Mouse (Mus musculus): ENCODE results near the gene Ttyh3. TPM values are rescaled to one million over a fixed set of nuclear protein-coding genes. Genes with fewer than 3 reads are reported as not detected.
A peak's percentile ranks its signal among the peaks of the same experiment; 100 is the strongest.

Gene Ttyh3
- total RNA-seq, 2 experiments from 2014 or later, result 202 to 209 TPM

DNA sequence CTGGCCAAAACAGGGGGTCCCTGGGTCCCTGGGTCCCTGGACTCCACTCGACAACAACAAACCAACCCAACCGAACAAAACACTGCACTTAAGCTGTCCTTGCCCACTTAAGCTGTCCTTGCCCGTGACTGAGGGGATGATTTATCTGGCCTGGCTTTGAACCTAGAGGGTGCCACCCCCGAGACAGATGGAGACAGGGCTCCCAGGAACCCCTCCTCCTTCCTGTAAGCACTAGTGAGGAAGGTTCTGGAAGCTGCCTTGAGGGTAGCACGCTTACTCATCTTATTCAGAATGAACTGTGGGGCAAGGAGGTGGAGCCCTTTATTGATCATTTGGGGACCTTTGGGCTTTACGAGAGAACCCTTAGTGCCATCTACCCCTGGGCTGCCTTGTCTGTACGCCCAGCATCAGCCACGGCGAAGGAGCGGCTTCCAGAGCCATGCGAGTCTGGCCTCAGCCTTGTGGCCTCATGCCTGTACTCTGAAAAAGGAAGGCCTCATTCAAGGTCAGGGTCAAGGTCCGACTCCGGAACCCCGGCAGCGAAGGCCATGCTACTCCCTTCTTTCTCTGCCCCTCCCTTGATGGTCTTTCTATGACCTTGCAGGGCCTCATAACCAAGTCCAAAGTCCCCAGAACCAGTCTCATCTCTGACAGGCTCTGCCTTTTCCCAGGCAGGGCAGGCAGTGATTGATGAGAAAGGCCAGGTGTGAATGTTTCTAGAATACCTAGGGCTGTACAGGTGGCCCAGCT lies 5.4 kb upstream of the Ttyh3 start:
- no peak for DNase-seq (ENCODE audit: low spot score in 2 of 2)

DNA sequence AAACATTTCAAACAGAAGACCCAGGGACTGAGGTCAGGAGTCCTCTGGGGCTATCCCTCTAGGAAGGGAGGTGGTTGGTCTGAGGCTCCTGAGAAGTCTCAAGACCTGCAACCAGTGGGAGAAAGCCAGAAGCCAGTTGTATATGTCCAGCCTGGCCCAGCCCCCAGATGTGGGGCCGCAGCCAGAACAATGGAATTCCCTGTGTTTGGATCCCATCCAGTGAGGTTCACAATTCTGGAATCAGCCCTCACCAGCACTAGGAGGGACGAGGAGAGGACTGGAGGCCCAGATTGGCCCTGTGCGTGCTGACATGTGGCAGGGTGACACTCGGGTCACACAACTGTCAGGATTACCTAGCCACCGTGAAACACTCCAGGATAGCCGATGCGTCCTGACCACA lies 3.8 kb upstream of the Ttyh3 start:
- no peak for DNase-seq (ENCODE audit: low spot score in 2 of 2)

DNA sequence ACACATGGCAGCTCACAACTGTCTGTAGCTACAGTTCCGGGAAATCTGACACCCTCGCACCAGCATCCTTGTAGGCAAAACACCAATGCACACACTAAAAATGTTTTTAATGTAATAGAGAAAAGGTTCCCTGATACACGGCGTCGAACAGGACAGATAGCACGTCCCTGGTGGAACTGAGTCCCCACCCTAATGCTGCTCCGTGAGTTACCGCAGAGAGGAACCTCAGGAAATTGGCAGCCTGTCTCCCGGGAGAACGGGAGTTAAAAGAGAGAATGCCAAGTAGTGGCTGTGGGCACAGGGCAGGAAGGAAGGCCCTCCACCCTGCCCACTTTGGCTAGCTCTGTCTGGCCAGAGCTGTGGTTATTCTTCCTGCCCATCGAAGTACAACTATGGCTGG lies 2.4 kb upstream of the Ttyh3 start:
- no peak for DNase-seq (ENCODE audit: low spot score in 2 of 2)

DNA sequence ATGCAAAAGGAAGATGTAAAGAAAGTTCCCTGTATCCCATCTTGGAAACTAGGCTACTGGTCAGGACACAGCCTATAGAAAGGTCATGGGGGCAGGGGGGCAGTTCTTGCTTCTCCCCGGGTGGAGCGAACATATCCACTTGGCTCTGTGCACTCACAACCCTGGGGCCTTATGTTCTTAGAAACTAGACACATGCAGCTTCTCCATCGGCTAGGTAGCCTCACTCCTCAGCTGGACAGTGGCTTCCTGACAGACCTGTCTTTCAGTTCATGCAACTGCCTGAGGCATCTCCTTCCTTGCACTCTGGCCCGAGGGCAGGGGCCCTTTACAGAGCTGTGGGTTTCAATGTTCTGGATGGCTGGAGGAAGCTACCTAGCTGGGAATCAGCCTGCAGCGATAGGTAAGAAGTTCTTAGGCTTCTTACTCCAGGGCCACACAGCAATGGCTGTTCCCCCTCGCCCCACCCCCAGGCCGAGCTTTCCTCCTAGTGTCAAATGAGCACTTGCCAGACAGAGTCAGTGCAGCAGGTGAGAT lies 1.1 kb upstream of the Ttyh3 start:
- no peak for DNase-seq (ENCODE audit: low spot score in 2 of 2)

DNA sequence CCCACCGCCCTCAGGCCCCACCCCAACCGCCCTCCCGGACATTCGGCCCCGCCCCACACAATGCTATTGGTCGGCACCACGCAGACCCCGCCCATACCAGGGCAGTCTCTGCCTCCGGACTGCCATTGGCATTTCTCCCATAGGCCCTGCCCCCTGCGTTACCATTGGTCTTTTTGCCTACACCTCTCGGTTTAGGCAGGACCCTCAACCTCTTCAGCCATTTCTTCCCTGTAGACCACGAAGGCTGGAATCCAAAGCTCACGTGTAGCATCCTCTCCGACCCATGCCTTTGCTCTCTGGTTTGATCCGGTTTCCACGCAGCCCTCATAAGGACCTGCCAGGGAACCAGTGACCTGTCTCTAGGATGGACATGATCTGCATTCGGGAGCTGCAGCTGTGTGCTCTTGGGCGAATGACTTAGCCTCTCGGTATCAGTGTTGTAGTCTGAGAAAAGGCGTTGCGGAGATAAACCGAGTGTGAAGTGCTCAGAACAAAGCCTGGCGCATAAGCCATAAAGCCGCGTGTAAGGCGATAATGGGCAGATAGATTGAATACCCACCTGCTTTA lies 353 bp upstream of the Ttyh3 start:
- DNase-seq (ENCODE audit: low spot score in 2 of 2), result peak; percentile 96 to 97

DNA sequence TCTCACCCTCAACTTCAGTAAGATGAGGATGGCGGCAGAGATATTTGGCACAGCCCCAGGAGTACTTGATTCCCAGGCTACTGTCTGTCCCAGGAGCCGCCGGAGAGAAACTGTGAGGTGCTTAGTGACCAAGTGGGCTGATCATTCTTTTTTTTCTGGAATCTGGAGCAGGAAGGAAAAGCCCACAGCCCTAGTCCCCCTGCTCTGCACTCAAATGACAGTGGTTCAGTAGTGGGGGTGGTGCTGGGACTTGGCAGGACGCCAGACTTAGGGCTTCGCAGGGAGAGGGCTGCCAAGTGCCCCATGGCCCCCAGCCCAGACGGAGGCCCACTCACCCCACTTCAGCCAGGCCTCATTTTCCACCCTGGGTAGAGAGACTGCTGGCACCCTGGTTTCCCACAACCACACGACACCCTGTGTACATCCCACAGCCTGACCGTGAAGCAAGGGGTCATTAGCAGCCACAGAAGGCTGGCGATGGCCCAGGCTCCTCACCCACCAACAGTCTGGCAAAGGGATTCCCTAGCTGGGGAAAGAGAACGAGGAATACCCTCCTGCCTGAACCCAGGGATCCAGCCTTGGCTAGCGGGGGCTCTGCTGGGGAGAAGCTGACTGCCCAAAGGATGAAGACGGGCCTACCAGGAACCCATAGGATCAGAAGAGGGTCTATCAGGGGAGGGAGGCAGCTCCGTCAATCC lies 861 bp downstream of the Ttyh3 start:
- DNase-seq (ENCODE audit: low spot score in 2 of 2), result peak; percentile 44 to 47

DNA sequence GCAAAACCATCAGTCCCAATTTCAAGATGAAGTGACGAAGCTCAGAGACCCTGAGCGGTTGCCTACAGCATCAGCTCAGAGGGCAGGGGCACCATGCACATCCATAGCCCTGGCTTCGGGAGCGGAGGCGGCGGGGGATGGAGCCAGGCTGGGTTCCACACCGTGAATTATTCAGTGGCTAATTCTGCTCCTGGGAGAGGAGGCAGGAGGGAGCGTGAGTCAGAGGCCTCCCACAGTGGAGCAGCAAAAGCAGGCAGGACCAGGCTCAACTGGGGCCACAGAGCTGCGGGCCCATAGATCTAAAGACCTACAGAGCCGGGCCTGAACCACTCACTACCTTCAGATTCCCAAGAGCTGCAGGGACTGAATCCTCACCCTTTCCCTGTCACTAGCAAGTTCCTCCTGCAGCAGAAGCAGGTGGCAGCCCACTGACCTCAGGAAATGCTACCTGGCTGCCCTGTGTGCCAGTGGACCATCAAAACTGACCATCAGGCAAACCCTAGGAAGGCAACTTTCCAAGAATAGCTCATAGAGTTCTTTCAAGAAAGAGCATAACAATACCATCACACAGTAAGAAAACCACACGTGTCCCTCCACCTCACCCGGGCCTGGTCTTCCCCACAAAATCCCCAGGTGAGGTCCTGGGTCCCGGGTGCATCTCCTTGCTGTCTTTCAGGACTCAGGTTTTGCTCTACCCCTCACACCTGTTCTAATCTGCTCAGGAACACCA lies 1.6 kb downstream of the Ttyh3 start:
- DNase-seq (ENCODE audit: low spot score in 2 of 2), result peak; percentile 70 to 79

DNA sequence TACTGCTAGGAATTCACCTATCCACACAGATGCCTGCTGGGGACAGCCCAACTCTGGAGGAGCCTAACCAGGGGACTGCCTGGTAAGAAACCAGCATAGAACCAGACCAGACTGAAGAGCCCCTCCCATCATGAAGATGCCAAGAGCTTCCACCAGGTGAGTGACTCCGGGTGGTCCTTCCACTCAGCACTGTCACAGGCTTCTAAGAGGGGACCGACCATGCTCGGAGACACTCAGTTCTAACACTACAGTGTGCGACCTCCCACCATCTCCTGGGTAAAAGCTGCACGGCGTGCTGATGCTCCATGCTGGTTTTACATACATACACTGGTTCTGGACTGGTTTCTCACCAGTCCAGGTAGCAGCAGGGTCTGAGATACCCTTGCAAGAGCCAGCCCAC lies 2.7 kb downstream of the Ttyh3 start:
- no peak for DNase-seq (ENCODE audit: low spot score in 2 of 2)

DNA sequence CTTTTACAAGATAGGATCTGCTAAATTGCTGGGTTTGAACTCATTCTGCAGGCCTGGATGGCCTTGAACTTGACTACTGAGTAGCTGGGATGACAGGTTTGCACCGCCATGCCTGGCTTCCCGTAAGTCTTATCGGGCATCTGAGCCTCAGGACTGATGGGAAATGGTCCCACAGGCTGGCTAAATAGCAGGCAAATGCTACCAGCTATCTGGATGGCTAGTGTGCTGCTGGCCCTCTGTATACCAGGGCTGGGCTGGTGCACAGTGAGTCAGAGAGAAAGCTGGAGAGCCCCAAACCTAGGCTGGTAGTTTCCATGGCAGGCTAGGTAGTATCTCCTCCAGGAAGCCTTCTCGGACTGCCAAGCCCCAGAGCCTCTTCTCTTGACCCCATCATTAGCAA lies 3.4 kb downstream of the Ttyh3 start:
- DNase-seq (ENCODE audit: low spot score in 2 of 2), result no peak

DNA sequence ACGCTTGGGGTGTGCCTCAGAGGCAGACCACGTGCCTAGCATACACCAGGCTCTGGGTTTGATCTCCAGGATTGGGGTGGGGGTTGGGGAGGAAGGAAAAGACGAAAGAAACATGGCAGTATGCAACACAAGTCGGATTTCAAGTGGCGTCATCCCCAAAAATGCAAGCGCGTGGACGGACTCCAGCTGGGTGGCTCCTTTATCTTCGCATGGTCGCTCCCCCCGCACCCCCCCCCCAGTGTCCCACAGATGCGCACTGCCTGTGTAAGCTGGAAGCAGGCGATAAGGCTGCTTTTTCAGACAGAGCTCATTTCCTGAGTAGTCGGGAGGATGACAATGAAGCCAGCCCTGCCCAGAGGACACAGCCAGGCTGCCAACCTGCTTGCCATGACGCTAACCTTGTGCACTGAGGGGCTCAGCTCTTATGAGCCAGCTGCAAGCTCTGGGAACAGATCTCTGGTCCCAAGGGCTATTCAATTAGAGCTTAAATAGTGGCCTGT lies 4.1 kb downstream of the Ttyh3 start:
- DNase-seq (ENCODE audit: low spot score in 2 of 2), result no peak

DNA sequence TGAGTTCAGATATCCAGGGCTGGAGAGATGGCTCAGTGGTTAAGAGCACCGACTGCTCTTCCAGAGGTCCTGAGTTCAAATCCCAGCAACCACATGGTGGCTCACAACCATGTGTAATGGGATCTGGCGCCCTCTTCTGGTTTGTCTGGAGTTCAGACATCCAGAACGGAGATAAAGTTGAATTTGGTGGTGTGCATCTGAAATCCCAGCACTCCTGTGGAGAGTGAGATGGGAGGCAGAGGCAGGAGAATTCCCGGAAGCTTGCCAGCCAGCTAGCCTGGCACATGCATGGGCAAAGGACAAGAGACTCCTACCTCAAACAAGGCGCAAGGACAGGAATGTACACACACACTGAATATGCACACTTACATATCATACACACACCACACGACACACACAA lies 4.6 kb downstream of the Ttyh3 start:
- DNase-seq (ENCODE audit: low spot score in 2 of 2), result no peak

DNA sequence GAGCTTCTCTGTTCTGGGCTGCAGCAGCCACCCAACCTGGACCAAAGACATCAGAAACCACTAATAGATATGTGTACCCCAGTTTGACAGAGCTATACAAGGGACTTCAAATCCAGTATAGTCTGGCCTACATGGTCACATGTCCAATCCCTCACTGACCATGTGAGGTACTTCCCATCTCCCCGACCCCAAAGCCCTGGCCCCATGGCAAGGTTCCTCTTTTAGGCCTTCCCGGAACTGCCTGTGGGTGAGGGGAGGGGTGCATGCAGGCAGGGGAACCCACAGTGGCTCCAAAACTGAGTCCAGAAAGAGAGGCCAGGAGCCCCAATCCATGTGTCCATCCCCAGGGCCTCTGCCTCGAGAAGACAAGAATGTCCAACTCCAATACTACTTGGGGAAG lies 6.8 kb downstream of the Ttyh3 start:
- no peak for DNase-seq (ENCODE audit: low spot score in 2 of 2)

DNA sequence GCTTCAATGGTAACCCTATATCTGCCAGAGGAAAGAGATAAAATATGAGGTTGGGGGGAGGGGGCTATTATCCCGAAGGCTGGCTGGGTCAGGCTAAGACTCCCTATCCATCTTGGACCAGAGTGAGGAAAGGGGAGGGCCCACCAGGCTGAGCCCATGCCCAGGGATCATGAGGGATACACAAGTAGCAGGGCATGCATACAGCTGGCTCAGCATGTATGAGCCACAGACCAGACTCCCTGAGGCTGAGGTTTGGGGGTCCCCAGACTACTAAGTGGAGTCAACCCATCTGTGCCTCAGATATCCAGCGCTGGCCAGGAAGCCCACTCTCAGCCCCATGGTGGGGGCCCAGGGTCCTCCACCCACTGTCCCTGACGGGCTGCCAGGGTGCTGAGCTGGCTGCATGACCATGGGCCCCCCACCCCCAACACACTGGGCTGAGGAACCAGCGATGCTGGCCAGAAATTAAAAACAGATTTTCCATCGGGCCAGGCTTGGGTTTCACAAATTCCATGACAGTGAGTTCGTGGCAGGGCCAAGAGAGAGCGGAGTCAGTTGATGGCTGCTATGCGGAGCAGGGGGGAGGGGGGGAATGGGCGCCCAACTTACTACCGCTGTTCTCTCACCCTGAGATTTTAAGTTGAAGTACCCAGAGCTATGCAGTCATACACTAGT lies 7.4 kb downstream of the Ttyh3 start:
- no peak for DNase-seq (ENCODE audit: low spot score in 2 of 2)

DNA sequence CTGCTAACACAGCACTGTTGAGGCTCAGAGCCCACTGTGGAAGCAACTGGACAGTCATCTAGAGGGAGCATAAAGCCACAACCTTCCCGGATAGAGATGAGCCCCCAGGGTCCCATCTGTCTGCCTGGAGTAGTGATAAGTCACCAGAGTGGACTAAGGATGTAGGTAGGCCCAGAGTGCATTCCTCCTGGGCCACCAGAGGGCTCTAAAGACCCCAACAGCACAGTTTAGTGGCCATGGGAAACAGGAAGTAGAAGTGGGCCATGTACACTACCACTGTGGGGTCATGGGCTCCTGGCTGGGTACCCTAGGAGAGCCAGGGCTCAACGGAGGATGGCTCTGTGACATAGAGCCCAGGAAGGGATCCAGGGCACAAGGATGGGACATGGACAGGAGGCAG lies 8.0 kb downstream of the Ttyh3 start:
- DNase-seq (ENCODE audit: low spot score in 2 of 2), result no peak

DNA sequence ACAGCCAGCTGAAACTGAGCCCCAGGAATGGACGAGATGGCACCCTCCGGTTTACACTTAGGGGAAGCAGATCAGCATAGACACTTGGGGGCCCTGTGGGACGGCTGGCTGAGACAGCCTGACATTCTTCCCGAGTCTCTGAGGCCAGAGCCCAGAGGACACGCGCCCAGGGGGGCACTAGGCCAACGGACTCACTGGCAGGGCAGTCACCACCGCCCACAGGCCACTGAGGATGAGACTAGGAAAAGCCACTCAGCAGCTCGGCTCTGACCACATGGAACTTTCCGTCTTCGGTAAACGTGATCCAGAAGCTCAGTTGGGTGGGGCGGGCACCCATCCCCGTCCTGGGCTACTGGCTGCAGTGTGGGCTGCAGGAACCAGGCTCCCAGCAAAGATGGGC lies 9.0 kb downstream of the Ttyh3 start:
- DNase-seq (ENCODE audit: low spot score in 2 of 2), result no peak

DNA sequence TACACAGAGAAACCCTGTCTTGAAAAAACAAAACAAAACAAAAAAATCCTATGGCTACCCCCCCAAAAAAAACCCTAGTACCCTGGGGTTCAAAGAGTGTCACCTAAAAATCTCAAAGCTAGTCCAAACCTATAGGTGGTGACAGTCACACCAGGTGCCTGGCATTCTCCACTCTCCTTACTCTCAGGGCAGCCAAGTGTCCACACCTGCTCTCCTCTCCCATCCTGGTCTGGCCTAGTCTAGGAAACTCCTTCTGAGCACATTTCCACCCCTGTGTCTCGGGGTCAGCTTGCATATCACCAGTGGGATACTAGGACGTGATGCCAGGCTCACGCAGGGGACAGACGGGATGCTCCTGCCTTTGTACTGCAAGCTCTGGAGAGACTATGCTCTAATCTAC lies 9.5 kb downstream of the Ttyh3 start:
- no peak for DNase-seq (ENCODE audit: low spot score in 2 of 2)

DNA sequence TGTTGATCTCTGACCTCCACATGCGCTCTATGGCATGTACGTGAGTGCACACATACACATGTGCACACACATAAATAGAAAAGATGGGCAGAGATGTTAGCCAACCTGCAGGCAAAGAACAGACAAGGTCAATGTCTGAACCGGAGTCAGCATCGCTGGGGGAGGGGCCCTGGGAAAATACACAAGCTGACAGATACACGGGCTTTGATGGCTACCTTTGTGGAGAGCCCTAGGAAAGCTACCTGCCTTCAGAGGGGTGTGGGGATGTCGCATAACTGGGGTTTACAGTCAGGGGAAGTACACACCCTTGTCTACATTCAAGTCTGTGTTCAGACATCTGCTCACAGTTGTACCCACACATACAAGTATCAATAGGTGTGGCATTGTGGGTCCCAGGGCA lies 10.3 kb downstream of the Ttyh3 start:
- DNase-seq (ENCODE audit: low spot score in 2 of 2), result no peak

DNA sequence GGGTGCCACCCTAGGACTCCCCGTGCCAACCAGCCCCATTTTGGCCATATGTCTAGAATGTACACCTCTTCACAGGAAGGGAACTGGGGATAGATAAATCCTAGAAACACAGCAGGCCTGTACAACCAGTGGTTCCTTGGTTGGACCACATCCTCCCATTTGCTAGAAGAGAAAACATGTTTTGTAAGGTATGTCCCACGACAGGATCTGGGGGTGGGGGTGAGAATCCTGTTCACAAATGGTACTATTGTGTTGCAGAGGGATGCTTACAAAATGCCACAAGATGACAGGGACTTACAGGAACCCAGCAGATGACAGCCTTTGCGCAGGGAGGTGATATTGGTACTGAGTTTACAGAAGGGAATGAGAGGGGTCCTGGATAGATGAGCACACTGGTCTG lies 10.8 kb downstream of the Ttyh3 start:
- no peak for DNase-seq (ENCODE audit: low spot score in 2 of 2)

DNA sequence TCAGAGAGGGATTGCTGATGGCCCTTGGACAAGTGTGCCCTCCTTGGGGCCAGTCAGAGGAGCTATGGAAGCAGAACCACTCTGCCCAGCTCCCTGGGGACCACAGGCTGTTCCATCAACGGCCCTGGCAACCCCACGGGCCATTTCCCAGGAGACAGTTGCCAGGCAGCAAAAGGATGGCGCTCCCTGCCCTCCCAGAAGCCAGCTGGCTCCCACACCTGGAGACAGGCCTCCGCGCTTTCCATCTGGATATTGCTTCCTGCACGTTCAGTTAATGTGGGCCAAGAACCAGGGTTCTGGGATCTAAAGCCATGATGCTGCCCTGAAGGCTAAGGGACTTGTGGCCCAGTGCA lies 11.8 kb downstream of the Ttyh3 start:
- DNase-seq (ENCODE audit: low spot score in 2 of 2), result no peak

DNA sequence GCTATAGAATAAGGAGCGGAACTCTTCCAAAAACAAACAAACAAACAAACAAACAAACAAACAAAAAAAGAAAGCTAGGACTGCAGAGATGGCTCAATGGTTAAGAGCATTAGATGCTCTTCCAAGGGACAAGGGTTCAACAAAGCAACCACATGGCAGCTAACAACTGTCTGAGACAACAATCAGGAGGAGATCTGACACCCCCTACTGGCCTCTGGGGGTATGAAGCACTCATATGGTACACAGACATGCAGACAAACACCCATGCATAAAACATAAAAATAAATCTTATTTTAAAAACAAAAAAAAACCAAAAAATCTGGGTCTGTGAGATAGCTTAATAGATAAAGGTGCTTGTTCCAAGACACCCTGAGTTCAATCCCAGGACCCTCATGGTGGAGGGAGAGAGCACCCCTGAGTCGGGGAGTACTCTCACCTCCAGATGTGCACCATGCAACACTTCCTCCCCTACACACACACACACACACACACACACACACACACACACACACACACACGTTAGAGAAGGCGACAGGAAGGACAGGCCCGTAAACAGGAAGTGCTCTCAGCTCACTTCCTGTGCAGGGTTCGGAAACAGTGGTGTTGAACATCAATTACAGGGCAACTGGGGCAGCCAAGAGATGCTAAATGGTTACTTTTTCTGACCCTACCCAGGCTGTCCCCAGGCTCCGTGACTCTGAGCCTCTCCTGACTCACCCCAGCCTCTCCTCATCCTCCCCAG lies 12.3 kb downstream of the Ttyh3 start:
- no peak for DNase-seq (ENCODE audit: low spot score in 2 of 2)
